Mouse (Mus musculus): Measurements from ENCODE around the gene Epb41l4b. TPM values are rescaled to one million over a fixed set of nuclear protein-coding genes. Genes with fewer than 3 reads are reported as not detected.

Gene Epb41l4b
- polyA plus RNA-seq, 1 experiment from 2014 or later, result 0.74 TPM

DNA sequence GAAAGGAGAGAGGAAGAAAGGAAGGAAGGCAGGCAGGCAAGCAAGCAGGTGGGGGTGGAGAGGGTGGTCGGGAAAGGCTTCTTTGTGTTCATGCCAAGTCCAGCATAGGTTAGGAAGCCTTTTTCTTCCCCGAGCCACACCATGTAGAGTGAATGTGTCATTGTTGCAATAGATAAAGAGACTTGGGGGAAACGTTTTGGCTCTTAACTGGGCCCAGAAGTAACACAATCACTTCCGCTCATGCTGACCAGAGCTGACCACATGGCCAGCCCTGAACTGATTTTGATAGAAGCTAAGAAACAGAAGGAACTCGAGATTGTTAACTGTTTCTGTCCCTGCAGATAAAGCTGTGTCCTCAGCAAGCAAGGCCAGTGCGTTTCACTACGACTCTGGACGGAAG is 29.6 kb upstream of the Epb41l4b start:
- no peak overlapping the region for H3K9ac ChIP-seq (ENCODE audit: low read length)
- WGBS, result 54% methylated on average over 8 of the region's 8 CpGs

DNA sequence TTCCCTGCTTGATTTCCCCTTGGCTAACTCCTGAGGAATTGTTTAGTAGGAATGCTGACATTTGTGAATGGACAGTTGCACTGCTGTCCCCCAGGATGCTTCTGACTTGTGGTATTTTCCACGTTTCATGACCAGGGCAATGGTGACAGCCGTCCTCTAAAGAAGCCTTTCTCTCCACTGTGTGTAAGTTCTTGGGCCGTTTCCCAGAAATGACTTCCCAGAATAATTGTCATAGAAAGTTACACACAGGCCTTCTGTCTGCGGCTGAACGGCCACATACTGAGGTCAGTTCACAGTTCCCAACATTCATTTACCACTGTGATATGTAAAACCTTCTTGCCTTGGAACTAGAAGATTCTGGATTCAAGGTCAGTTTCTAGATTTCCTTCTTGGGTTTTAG is 28.6 kb upstream of the Epb41l4b start:
- H3K27ac ChIP-seq (ENCODE audit: low read depth, low read length), result no peak overlapping the region
- H3K4me3 ChIP-seq (ENCODE audit: low read depth, low read length), result no peak overlapping the region
- 74% methylated on average over 5 of the region's 5 CpGs for WGBS
- H3K9ac ChIP-seq (ENCODE audit: low read length), result no peak overlapping the region
- no peaks in the 10 kb centered on the region for H3K4me1 ChIP-seq (ENCODE audit: control insufficient read depth, insufficient read depth, low read length)
- ATAC-seq (no peak), DNase-seq (ENCODE audit: low spot score) (no peak)
- H3K4me2 ChIP-seq (ENCODE audit: low read length), result no peak overlapping the region
- no peaks in the 10 kb centered on the region for H3K27me3 ChIP-seq (replicated peaks; ENCODE audit: control insufficient read depth, insufficient read depth, low read length)
- no peaks in the 10 kb centered on the region for H3K36me3 ChIP-seq (ENCODE audit: control insufficient read depth, insufficient read depth, low read length)
- H3K9me3 ChIP-seq (replicated peaks; ENCODE audit: control insufficient read depth, low read length), result no peaks in the 10 kb centered on the region

More for the DNA sequence above, 29.6 kb upstream of the Epb41l4b start:
- Histone ChIP-seq H3K36me3 (ENCODE audit: control insufficient read depth, insufficient read depth, low read length) (no peaks in the 10 kb centered on the region), H3K4me1 (ENCODE audit: control insufficient read depth, insufficient read depth, low read length) (no peaks in the 10 kb centered on the region), H3K9me3 (replicated peaks; ENCODE audit: control insufficient read depth, low read length) (no peaks in the 10 kb centered on the region), H3K4me2 (ENCODE audit: low read length) (no peak overlapping the region), H3K4me3 (ENCODE audit: low read depth, low read length) (no peak overlapping the region), H3K27me3 (replicated peaks; ENCODE audit: control insufficient read depth, insufficient read depth, low read length) (no peaks in the 10 kb centered on the region), H3K27ac (ENCODE audit: low read depth, low read length) (no peak overlapping the region)
- ATAC-seq (no peak), DNase-seq (ENCODE audit: low spot score) (no peak)

DNA sequence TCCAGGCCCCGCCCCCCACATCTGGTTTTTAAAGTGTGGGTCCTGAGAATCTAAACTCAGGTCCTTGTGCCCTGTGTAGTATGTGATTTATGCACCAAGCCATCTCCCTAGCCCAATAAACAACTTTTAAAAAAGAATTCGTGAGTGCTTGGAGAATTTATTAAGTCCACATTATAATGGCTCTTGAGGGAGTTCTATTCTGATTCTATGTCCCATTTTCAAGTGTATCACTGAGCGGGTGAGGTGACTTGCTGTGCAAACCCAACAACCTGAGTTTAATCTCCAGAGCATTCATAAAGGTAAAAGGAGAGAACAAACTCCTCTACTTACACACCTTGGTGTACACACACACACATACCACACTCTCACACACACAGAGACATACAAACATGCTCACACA is 25.4 kb upstream of the Epb41l4b start:
- 85% methylated on average over 3 of the region's 3 CpGs for WGBS
- H3K27me3 ChIP-seq (replicated peaks; ENCODE audit: control insufficient read depth, insufficient read depth, low read length), result no peaks in the 10 kb centered on the region
- no peak overlapping the region for H3K4me3 ChIP-seq (ENCODE audit: low read depth, low read length)
- H3K9ac ChIP-seq (ENCODE audit: low read length), result no peak overlapping the region
- DNase-seq (ENCODE audit: low spot score), result no peak
- no peaks in the 10 kb centered on the region for H3K36me3 ChIP-seq (ENCODE audit: control insufficient read depth, insufficient read depth, low read length)
- no peak overlapping the region for H3K4me2 ChIP-seq (ENCODE audit: low read length)
- H3K27ac ChIP-seq (ENCODE audit: low read depth, low read length), result no peak overlapping the region
- no peak for ATAC-seq
- no peaks in the 10 kb centered on the region for H3K9me3 ChIP-seq (replicated peaks; ENCODE audit: control insufficient read depth, low read length)
- H3K4me1 ChIP-seq (ENCODE audit: control insufficient read depth, insufficient read depth, low read length), result no peaks in the 10 kb centered on the region

DNA sequence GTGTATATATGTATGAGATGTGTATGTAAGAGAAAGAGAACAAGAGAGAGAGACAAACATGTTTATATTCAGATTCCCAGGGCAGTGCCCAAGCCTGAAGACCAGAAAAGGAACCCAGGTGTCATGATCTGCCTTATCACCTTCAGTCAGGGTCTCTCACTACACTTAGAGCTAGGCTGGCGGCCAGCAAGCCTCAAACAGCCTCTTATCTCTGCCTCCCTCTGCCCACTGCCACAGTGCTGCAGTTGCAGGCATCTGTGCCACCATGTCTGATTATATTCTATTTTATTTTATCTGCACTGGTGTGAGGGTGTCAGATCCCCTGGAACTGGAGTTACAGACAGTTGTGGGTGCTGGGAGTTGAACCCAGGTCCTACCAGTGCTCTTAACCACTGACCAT is 25.0 kb upstream of the Epb41l4b start:
- H3K4me1 ChIP-seq (ENCODE audit: control insufficient read depth, insufficient read depth, low read length), result peaks cover 4% of the 10 kb centered on the region; the same call in 1 of the 2 replicates
- no peak for ATAC-seq
- H3K4me2 ChIP-seq (ENCODE audit: low read length), result no peak overlapping the region
- H3K27ac ChIP-seq (ENCODE audit: low read depth, low read length), result no peak overlapping the region
- H3K9ac ChIP-seq (ENCODE audit: low read length), result no peak overlapping the region
- no peaks in the 10 kb centered on the region for H3K27me3 ChIP-seq (replicated peaks; ENCODE audit: control insufficient read depth, insufficient read depth, low read length)
- no peaks in the 10 kb centered on the region for H3K36me3 ChIP-seq (ENCODE audit: control insufficient read depth, insufficient read depth, low read length)
- 100% methylated on average over 1 of the region's 1 CpGs for WGBS
- DNase-seq (ENCODE audit: low spot score), result no peak
- H3K4me3 ChIP-seq (ENCODE audit: low read depth, low read length), result no peak overlapping the region
- no peaks in the 10 kb centered on the region for H3K9me3 ChIP-seq (replicated peaks; ENCODE audit: control insufficient read depth, low read length)

DNA sequence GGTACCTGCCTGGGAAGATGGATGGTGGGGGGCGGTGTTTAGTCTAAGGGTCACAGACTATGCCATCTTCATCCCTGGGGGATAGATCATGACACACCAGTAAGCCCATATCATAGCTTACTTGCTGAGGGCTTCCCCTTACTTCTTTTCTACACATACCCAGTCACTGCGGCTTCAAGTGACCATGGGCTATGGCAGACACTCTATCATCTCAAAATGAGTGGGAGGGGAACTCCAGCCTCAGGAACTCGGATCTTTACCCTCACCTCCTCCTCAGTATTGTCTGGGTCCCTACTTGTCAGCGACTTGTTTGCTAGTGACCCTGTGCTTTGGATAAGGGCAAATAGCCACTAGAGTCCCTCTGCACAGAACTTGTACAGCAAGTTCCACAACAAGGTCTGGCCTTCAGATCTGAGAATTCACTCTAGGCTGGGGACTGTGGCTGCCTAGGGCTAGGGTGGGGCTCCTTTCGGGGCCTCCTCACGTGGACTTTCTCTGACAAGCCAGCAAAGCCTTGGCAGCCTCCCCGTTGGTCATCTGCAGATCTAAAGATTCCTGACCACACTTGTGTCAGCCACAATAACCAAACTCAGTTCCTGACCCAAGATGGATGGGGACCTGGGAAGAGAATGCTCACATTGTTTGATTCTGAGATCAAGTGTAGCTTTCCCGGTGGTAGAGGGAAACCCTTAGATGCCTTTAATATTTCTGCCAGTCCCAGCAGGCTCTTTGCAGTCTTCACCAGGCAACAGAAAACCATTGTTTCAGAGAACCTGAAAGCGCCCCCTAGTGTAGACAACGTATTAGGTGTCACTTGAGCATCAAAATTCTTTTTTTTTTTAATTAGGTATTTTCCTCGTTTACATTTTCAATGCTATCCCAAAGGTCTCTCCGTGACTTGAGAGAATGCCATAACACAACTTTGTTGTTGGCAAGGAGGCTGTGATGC is 24.0 kb upstream of the Epb41l4b start:
- no peak for ATAC-seq
- peak; percentile 33 for DNase-seq (ENCODE audit: low spot score)
- Histone ChIP-seq H3K9me3 (replicated peaks; ENCODE audit: control insufficient read depth, low read length) (no peaks in the 10 kb centered on the region), H3K4me1 (ENCODE audit: control insufficient read depth, insufficient read depth, low read length) (peaks cover 12% of the 10 kb centered on the region; the same call in 1 of the 2 replicates), H3K4me2 (ENCODE audit: low read length) (no peak overlapping the region), H3K27ac (ENCODE audit: low read depth, low read length) (no peak overlapping the region), H3K9ac (ENCODE audit: low read length) (no peak overlapping the region), H3K27me3 (replicated peaks; ENCODE audit: control insufficient read depth, insufficient read depth, low read length) (no peaks in the 10 kb centered on the region), H3K36me3 (ENCODE audit: control insufficient read depth, insufficient read depth, low read length) (no peaks in the 10 kb centered on the region), H3K4me3 (ENCODE audit: low read depth, low read length) (no peak overlapping the region)
- 56% methylated on average over 12 of the region's 12 CpGs for WGBS

DNA sequence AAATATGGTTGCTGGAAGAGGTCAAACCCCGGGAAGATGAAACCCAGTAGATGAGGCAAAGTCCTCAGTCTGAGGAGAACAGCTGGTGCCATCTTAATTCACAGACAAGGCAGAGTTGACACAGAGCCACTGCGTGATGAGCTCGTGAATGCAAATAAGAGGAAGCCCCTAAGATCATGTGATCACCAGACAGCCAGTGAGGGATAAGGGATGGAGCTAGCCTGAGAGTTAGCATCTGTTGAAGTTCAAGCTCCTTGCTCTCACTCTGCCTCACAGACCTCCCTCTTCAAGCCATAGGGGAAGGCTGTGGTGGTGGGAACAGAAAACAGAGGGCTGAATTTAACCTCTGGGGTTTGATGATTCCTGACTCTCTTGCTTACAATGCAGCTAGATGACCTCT is 22.4 kb upstream of the Epb41l4b start:
- ATAC-seq (no peak), DNase-seq (ENCODE audit: low spot score) (no peak)
- Histone ChIP-seq H3K27me3 (replicated peaks; ENCODE audit: control insufficient read depth, insufficient read depth, low read length) (no peaks in the 10 kb centered on the region), H3K27ac (ENCODE audit: low read depth, low read length) (no peak overlapping the region), H3K4me2 (ENCODE audit: low read length) (no peak overlapping the region), H3K4me1 (ENCODE audit: control insufficient read depth, insufficient read depth, low read length) (peaks cover 12% of the 10 kb centered on the region; the same call in 1 of the 2 replicates), H3K9ac (ENCODE audit: low read length) (no peak overlapping the region), H3K4me3 (ENCODE audit: low read depth, low read length) (no peak overlapping the region), H3K9me3 (replicated peaks; ENCODE audit: control insufficient read depth, low read length) (no peaks in the 10 kb centered on the region), H3K36me3 (ENCODE audit: control insufficient read depth, insufficient read depth, low read length) (no peaks in the 10 kb centered on the region)
- 62% methylated on average over 3 of the region's 3 CpGs for WGBS

DNA sequence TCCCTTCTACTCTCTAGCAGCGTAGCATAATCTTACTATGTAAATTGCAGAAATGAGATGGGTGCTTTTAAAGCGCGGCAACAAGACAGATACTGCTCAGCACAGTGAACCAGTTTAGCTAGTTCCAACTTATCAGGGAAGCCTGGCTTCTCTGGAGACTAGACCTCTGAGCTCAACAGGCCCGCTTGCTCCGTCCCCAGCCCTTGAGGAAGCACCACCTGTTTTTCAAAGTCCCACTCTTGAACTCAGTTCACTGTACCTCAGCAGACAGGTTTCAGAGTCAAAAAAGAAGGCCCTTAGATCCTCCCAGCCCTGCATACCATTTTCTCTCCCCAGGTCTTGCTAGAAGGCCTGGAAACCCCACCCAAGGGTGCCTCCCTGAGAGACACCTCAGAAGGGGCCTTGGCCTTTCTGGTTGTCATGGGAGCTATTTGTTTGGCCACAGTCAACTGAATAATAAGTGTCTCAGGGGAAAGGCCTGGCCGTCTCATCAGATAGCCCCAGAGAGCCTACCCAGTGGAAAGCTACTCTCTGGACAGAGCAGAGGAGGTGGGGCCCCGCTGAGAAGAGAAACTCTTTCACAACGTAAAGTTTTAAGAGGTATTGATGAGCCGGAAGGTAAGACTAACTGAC is 21.5 kb upstream of the Epb41l4b start:
- H3K4me2 ChIP-seq (ENCODE audit: low read length), result no peak overlapping the region
- H3K27ac ChIP-seq (ENCODE audit: low read depth, low read length), result no peak overlapping the region
- DNase-seq (ENCODE audit: low spot score) (no peak), ATAC-seq (no peak)
- no peaks in the 10 kb centered on the region for H3K36me3 ChIP-seq (ENCODE audit: control insufficient read depth, insufficient read depth, low read length)
- peaks cover 12% of the 10 kb centered on the region; the same call in 1 of the 2 replicates for H3K4me1 ChIP-seq (ENCODE audit: control insufficient read depth, insufficient read depth, low read length)
- H3K27me3 ChIP-seq (replicated peaks; ENCODE audit: control insufficient read depth, insufficient read depth, low read length), result no peaks in the 10 kb centered on the region
- H3K9me3 ChIP-seq (replicated peaks; ENCODE audit: control insufficient read depth, low read length), result no peaks in the 10 kb centered on the region
- H3K4me3 ChIP-seq (ENCODE audit: low read depth, low read length), result no peak overlapping the region
- 94% methylated on average over 9 of the region's 9 CpGs for WGBS
- H3K9ac ChIP-seq (ENCODE audit: low read length), result no peak overlapping the region

DNA sequence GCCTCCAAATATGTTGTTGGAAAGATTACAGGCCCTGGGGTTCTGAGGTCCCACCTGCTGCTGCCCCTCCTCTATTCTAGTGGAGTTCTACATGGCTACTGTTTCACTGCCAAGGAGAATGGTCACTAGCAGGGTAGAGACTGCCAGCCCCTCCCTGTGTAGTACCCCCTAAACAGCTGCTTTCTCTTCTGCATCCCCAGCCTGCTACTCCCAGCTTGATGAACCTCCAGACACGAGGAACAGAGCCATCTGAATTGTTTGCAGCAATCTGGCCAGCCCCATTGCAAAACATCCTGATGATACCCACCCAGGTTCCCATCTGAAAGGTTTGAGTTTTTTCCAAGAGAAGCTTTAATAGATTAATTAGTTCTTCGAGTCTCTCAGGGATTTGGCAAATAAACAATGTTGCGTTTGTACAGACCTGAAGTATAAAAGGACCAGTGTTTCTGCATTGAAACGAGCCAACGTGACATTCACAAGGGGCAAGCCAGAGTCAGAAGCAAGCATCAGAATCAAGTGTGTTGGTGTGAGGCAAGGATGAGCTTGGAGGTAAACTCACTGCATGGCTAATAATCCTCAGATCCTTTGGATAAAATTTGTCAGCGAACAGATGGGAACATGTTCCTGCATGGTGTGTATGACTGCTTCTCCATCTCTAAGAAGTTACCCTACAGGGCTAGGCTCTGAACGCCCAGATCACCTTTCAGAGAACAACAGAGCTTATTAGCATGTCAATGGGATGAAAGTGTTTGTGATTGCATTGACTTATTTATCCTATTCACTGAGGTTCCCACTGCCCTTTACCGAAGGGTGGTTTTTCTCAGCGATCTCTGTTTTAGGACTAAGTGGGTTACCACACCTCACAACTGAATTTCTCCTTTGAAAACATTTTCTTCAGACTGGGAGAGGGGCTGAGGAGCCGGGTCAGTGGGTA is 19.8 kb upstream of the Epb41l4b start:
- peaks cover 12% of the 10 kb centered on the region; the same call in 1 of the 2 replicates for H3K4me1 ChIP-seq (ENCODE audit: control insufficient read depth, insufficient read depth, low read length)
- ATAC-seq (peak; percentile 81; the same call in 1 of the 2 replicates), DNase-seq (ENCODE audit: low spot score) (peak; percentile 79)
- no peak overlapping the region for H3K4me2 ChIP-seq (ENCODE audit: low read length)
- H3K27ac ChIP-seq (ENCODE audit: low read depth, low read length), result peak overlapping the region; percentile 4; the same call in 1 of the 2 replicates
- no peaks in the 10 kb centered on the region for H3K9me3 ChIP-seq (replicated peaks; ENCODE audit: control insufficient read depth, low read length)
- 5% methylated on average over 10 of the region's 10 CpGs for WGBS
- H3K9ac ChIP-seq (ENCODE audit: low read length), result no peak overlapping the region
- H3K36me3 ChIP-seq (ENCODE audit: control insufficient read depth, insufficient read depth, low read length), result no peaks in the 10 kb centered on the region
- H3K27me3 ChIP-seq (replicated peaks; ENCODE audit: control insufficient read depth, insufficient read depth, low read length), result no peaks in the 10 kb centered on the region
- H3K4me3 ChIP-seq (ENCODE audit: low read depth, low read length), result no peak overlapping the region
